Mouse (Mus musculus) neural tube, embryonic 13.5 days (tissue): Measurements from ENCODE around the gene Hspd1. TPM values are rescaled to one million over a fixed set of nuclear protein-coding genes. Genes with fewer than 3 reads are reported as not detected.

ENCODE experiments used
- ATAC-seq: fragments of 200-750 bp; cut with Nextera tagmentation; 2 replicates; pipeline ENCODE4 v1.8.0; 2017; ENCODE audit warnings: low read depth, mild to moderate bottlenecking, moderate TSS enrichment, moderate library complexity
- H3K27ac ChIP-seq: fragments of 300-500 bp; sonication (generic); replicated peaks from 2 replicates; pipeline ENCODE4 v1.5.1; 2015; ENCODE audit warnings: moderate library complexity, mild to moderate bottlenecking, inconsistent platforms
- H3K27me3 ChIP-seq: fragments of 300-500 bp; sonication (generic); 2 replicates; pipeline ENCODE4 v1.6.1; 2015; ENCODE audit warnings: mild to moderate bottlenecking, inconsistent platforms
- H3K36me3 ChIP-seq: fragments of 300-500 bp; sonication (generic); 2 replicates; pipeline ENCODE4 v1.6.1; 2015; ENCODE audit warnings: mild to moderate bottlenecking, inconsistent platforms
- H3K4me1 ChIP-seq: fragments of 300-500 bp; sonication (generic); replicated peaks from 2 replicates; pipeline ENCODE4 v1.6.1; 2015; ENCODE audit warnings: inconsistent platforms
- H3K4me2 ChIP-seq: fragments of 300-500 bp; sonication (generic); 2 replicates; pipeline ENCODE4 v1.6.1; 2015; ENCODE audit warnings: inconsistent platforms, mild to moderate bottlenecking, moderate library complexity
- H3K4me3 ChIP-seq: fragments of 300-500 bp; sonication (generic); 2 replicates; pipeline ENCODE4 v1.5.1; 2015; ENCODE audit warnings: mild to moderate bottlenecking, inconsistent platforms
- H3K9ac ChIP-seq: fragments of 300-500 bp; sonication (generic); 2 replicates; pipeline ENCODE4 v1.6.1; 2015; ENCODE audit warnings: moderate library complexity, mild to moderate bottlenecking, inconsistent platforms
- H3K9me3 ChIP-seq: fragments of 300-500 bp; sonication (generic); 2 replicates; pipeline ENCODE4 v1.6.1; 2016; ENCODE audit warnings: inconsistent platforms
- WGBS: fragments of 180-500 bp; shearing (Covaris S2); methylation state at CpG from one replicate; pipeline ENCODE4 v1.1.7; 2015; 5-methylcytosine and 5-hydroxymethylcytosine counted together
- polyA plus RNA-seq: library from polyadenylated mRNA; unstranded; fragments of >200 nt; fragmentation: Nextera tagmentation; extraction: Ambion mirVana; gene quantifications from 2 replicates; pipeline ENCODE4 v1.2.1, GENCODE M21; 2015

Hspd1 gene
- polyA plus RNA-seq, 1 experiment from 2014 or later = 274 TPM

- H3K4me3 ChIP-seq = peak overlapping the region; percentile 82
- peak; percentile 60 for ATAC-seq
- peak overlapping the region; percentile 68 for H3K4me2 ChIP-seq
- peaks cover 6% of the 10 kb centered on the region; the same call in 1 of the 2 replicates for H3K27me3 ChIP-seq
- H3K36me3 ChIP-seq = peaks cover 4% of the 10 kb centered on the region; the same call in 1 of the 2 replicates
- under 1% methylated on average over 42 of the region's 42 CpGs for WGBS
- peak overlapping the region; percentile 81 for H3K9ac ChIP-seq
- peak overlapping the region; percentile 83 for H3K27ac ChIP-seq
- 0 out of 2 replicates have a peak, but pooled peaks cover 5% of the 10 kb centered on the region for H3K9me3 ChIP-seq
- H3K4me1 ChIP-seq = peaks cover 23% of the 10 kb centered on the region
These were observed 35.0 kb downstream of the Hspd1 start for GRCm38 (mm10) chr1:55053005-55053404.

GRCm38 (mm10) chr1:55052355-55052953 lies 35.6 kb downstream of the Hspd1 start, which contains the start of gene Coq10b:
Gene Coq10b (plus strand): TSS chr1:55052770.
- peak within 1 kb of the TSS; percentile 81 for H3K9ac ChIP-seq
- 0 out of 2 replicates have a peak, but pooled peaks cover 5% of the 10 kb centered on the region for H3K9me3 ChIP-seq
- peaks cover 23% of the 10 kb centered on the region for H3K4me1 ChIP-seq
- peak; percentile 100 for ATAC-seq
- H3K27me3 ChIP-seq = peaks cover 6% of the 10 kb centered on the region; the same call in 1 of the 2 replicates
- peak within 1 kb of the TSS; percentile 68 for H3K4me2 ChIP-seq
- H3K4me3 ChIP-seq = peak within 1 kb of the TSS; percentile 82
- under 1% methylated on average over 46 of the region's 46 CpGs for WGBS
- peaks cover 4% of the 10 kb centered on the region; the same call in 1 of the 2 replicates for H3K36me3 ChIP-seq
- H3K27ac ChIP-seq = peak within 1 kb of the TSS; percentile 83

- peaks cover 23% of the 10 kb centered on the region for H3K4me1 ChIP-seq
- peaks cover 6% of the 10 kb centered on the region; the same call in 1 of the 2 replicates for H3K27me3 ChIP-seq
- H3K27ac ChIP-seq = no peak overlapping the region
- H3K4me2 ChIP-seq = peak overlapping the region; percentile 64
- 0 out of 2 replicates have a peak, but pooled peaks cover under 1% of the 10 kb centered on the region for H3K36me3 ChIP-seq
- H3K9ac ChIP-seq = peak overlapping the region; percentile 78
- H3K9me3 ChIP-seq = 0 out of 2 replicates have a peak, but pooled peaks cover 5% of the 10 kb centered on the region
- no peak for ATAC-seq
- H3K4me3 ChIP-seq = peak overlapping the region; percentile 82
- 76% methylated on average over 3 of the region's 3 CpGs for WGBS
These were observed 36.4 kb downstream of the Hspd1 start for GRCm38 (mm10) chr1:55051671-55052070.

- Histone ChIP-seq H3K4me2 (no peak overlapping the region), H3K27me3 (peaks cover 6% of the 10 kb centered on the region; the same call in 1 of the 2 replicates), H3K9ac (no peak overlapping the region), H3K27ac (no peak overlapping the region), H3K4me1 (peaks cover 16% of the 10 kb centered on the region), H3K4me3 (no peak overlapping the region), H3K36me3 (no peaks in the 10 kb centered on the region), H3K9me3 (0 out of 2 replicates have a peak, but pooled peaks cover 5% of the 10 kb centered on the region)
- WGBS = 71% methylated on average over 4 of the region's 4 CpGs
- ATAC-seq = no peak
These were observed 39.0 kb downstream of the Hspd1 start for GRCm38 (mm10) chr1:55048841-55049587.

GRCm38 (mm10) chr1:55043164-55043563 lies 44.9 kb downstream of the Hspd1 start:
- Histone ChIP-seq H3K36me3 (no peaks in the 10 kb centered on the region), H3K4me1 (no peaks in the 10 kb centered on the region), H3K9ac (no peak overlapping the region), H3K27me3 (no peaks in the 10 kb centered on the region), H3K4me2 (no peak overlapping the region), H3K4me3 (no peak overlapping the region), H3K9me3 (peaks cover 14% of the 10 kb centered on the region; the same call in 1 of the 2 replicates), H3K27ac (no peak overlapping the region)
- ATAC-seq = no peak
- WGBS = 87% methylated on average over 3 of the region's 3 CpGs

- no peak overlapping the region for H3K9ac ChIP-seq
- H3K4me2 ChIP-seq = no peak overlapping the region
- H3K27me3 ChIP-seq = no peaks in the 10 kb centered on the region
- WGBS = 48% methylated on average over 1 of the region's 1 CpGs
- no peak for ATAC-seq
- no peaks in the 10 kb centered on the region for H3K4me1 ChIP-seq
- H3K9me3 ChIP-seq = peaks cover 14% of the 10 kb centered on the region; the same call in 1 of the 2 replicates
- H3K4me3 ChIP-seq = no peak overlapping the region
- H3K27ac ChIP-seq = no peak overlapping the region
- no peaks in the 10 kb centered on the region for H3K36me3 ChIP-seq
These were observed 45.8 kb downstream of the Hspd1 start for GRCm38 (mm10) chr1:55042246-55042645.

GRCm38 (mm10) chr1:55041691-55042090 lies 46.4 kb downstream of the Hspd1 start:
- H3K4me3 ChIP-seq = no peak overlapping the region
- H3K36me3 ChIP-seq = no peaks in the 10 kb centered on the region
- H3K27ac ChIP-seq = no peak overlapping the region
- ATAC-seq = no peak
- no peaks in the 10 kb centered on the region for H3K27me3 ChIP-seq
- H3K9ac ChIP-seq = no peak overlapping the region
- WGBS = 92% methylated on average over 4 of the region's 4 CpGs
- H3K4me2 ChIP-seq = no peak overlapping the region
- peaks cover 14% of the 10 kb centered on the region; the same call in 1 of the 2 replicates for H3K9me3 ChIP-seq
- no peaks in the 10 kb centered on the region for H3K4me1 ChIP-seq

- no peaks in the 10 kb centered on the region for H3K4me1 ChIP-seq
- WGBS = 94% methylated on average over 1 of the region's 1 CpGs
- H3K9me3 ChIP-seq = peaks cover 14% of the 10 kb centered on the region; the same call in 1 of the 2 replicates
- no peaks in the 10 kb centered on the region for H3K36me3 ChIP-seq
- H3K4me3 ChIP-seq = no peak overlapping the region
- no peak overlapping the region for H3K27ac ChIP-seq
- no peak overlapping the region for H3K4me2 ChIP-seq
- H3K9ac ChIP-seq = no peak overlapping the region
- no peaks in the 10 kb centered on the region for H3K27me3 ChIP-seq
- no peak for ATAC-seq
These were observed 48.1 kb downstream of the Hspd1 start for GRCm38 (mm10) chr1:55039944-55040343.

GRCm38 (mm10) chr1:55031026-55031779 lies 56.8 kb downstream of the Hspd1 start:
- Histone ChIP-seq H3K4me3 (no peak overlapping the region), H3K27me3 (no peaks in the 10 kb centered on the region), H3K4me1 (peaks cover 2% of the 10 kb centered on the region; the same call in 1 of the 2 replicates), H3K9ac (no peak overlapping the region), H3K36me3 (no peaks in the 10 kb centered on the region), H3K9me3 (no peaks in the 10 kb centered on the region), H3K4me2 (no peak overlapping the region), H3K27ac (no peak overlapping the region)
- no peak for ATAC-seq

GRCm38 (mm10) chr1:55029446-55029845 lies 58.6 kb downstream of the Hspd1 start:
- Histone ChIP-seq H3K4me2 (no peak overlapping the region), H3K27ac (no peak overlapping the region), H3K4me1 (peaks cover 15% of the 10 kb centered on the region), H3K4me3 (no peak overlapping the region), H3K9ac (no peak overlapping the region), H3K27me3 (no peaks in the 10 kb centered on the region), H3K36me3 (no peaks in the 10 kb centered on the region), H3K9me3 (no peaks in the 10 kb centered on the region)
- ATAC-seq = no peak
- 70% methylated on average over 4 of the region's 4 CpGs for WGBS

GRCm38 (mm10) chr1:55028512-55029249 lies 59.4 kb downstream of the Hspd1 start:
- no peaks in the 10 kb centered on the region for H3K9me3 ChIP-seq
- H3K4me1 ChIP-seq = peaks cover 23% of the 10 kb centered on the region
- WGBS = 86% methylated on average over 11 of the region's 11 CpGs
- no peak for ATAC-seq
- no peaks in the 10 kb centered on the region for H3K27me3 ChIP-seq
- H3K4me3 ChIP-seq = no peak overlapping the region
- H3K4me2 ChIP-seq = no peak overlapping the region
- H3K36me3 ChIP-seq = no peaks in the 10 kb centered on the region
- no peak overlapping the region for H3K9ac ChIP-seq
- H3K27ac ChIP-seq = no peak overlapping the region
